12 mouse cellular contexts compared by ENCODE assay signal in genomic region chr11:119157377-119158189, GRCm38 (mm10).
A peak's percentile ranks its signal among the peaks of the same experiment; 100 is the strongest.
DNase-seq lines count a peak whose midpoint lies in the region; ATAC-seq lines count a peak whose summit lies in the region.
"Had no signal": no experiment of that assay in that cellular context is flagged by ENCODE, and none has a peak within 500 bp of the region (broad histone marks: within the 10 kb centered on the region; RNA-seq: fewer than 3 reads in every experiment).

No protein-coding gene starts in this region.

- 0 out of 2 replicates have a peak overlapping the region, but pooled peaks have one; percentile 10 for H3K9ac ChIP-seq in heart, embryonic 16.5 days (ENCODE audit: low read length)
- H3K9ac ChIP-seq in forebrain, embryonic 14.5 days (ENCODE audit: low read length): peak overlapping the region; percentile 46
- H3K9ac ChIP-seq in limb, embryonic 11.5 days (ENCODE audit: low read length): no peak overlapping the region
- H3K9ac ChIP-seq in neural tube, embryonic 14.5 days (replicated peaks; ENCODE audit: low read depth, low read length): 0 out of 2 replicates have a peak overlapping the region, but pooled peaks have one; percentile 18
- H3K9ac ChIP-seq: liver, embryonic 15.5 days had no signal

- no peak overlapping the region; the same call in 1 of the 2 replicates for H3K27ac ChIP-seq in heart, embryonic 16.5 days (ENCODE audit: low read length)
- H3K27ac ChIP-seq in forebrain, embryonic 14.5 days (ENCODE audit: low read depth, low read length): peak overlapping the region; percentile 71
- H3K27ac ChIP-seq in limb, embryonic 11.5 days (replicated peaks; ENCODE audit: low read depth, low read length): no peak overlapping the region; the same call in 1 of the 2 replicates
- H3K27ac ChIP-seq in neural tube, embryonic 14.5 days (ENCODE audit: low read depth, low read length): peak overlapping the region; percentile 71
- H3K27ac ChIP-seq: liver, embryonic 15.5 days had no signal

- 45% methylated on average over 20 of the region's 20 CpGs for WGBS in heart, embryonic 16.5 days
- WGBS in forebrain, embryonic 14.5 days: 12% methylated on average over 20 of the region's 20 CpGs
- 17% methylated on average over 20 of the region's 20 CpGs for WGBS in limb, embryonic 11.5 days
- WGBS in neural tube, embryonic 14.5 days: 15% methylated on average over 20 of the region's 20 CpGs

- peaks cover 12% of the 10 kb centered on the region for H3K4me1 ChIP-seq in heart, embryonic 16.5 days (ENCODE audit: control insufficient read depth, insufficient read depth, low read length)
- H3K4me1 ChIP-seq in forebrain, embryonic 14.5 days (ENCODE audit: control insufficient read depth, insufficient read depth, low read length): peaks cover 33% of the 10 kb centered on the region
- peaks cover 40% of the 10 kb centered on the region for H3K4me1 ChIP-seq in limb, embryonic 11.5 days (ENCODE audit: control insufficient read depth, insufficient read depth, low read length)
- peaks cover 28% of the 10 kb centered on the region for H3K4me1 ChIP-seq in neural tube, embryonic 14.5 days (ENCODE audit: control insufficient read depth, insufficient read depth, low read length)
- H3K4me1 ChIP-seq: liver, embryonic 15.5 days; megakaryocyte, embryonic 14.5 days had no signal

- H3K4me2 ChIP-seq in heart, embryonic 16.5 days (ENCODE audit: low read depth, low read length): no peak overlapping the region
- peak overlapping the region; percentile 30 for H3K4me2 ChIP-seq in forebrain, embryonic 14.5 days (ENCODE audit: low read length)
- H3K4me2 ChIP-seq in limb, embryonic 11.5 days (ENCODE audit: low read depth, severe bottlenecking): peak overlapping the region; percentile 16; the same call in 1 of the 2 replicates
- peak overlapping the region; percentile 27; the same call in 1 of the 2 replicates for H3K4me2 ChIP-seq in neural tube, embryonic 14.5 days (ENCODE audit: low read depth, low read length)
- H3K4me2 ChIP-seq: liver, embryonic 15.5 days had no signal

- no peak for ATAC-seq in heart, embryonic 16.5 days (replicated peaks; ENCODE audit: extremely low read depth, insufficient read depth, low FRiP score)
- no peak for ATAC-seq in forebrain, embryonic 14.5 days
- no peak for ATAC-seq in limb, embryonic 11.5 days (ENCODE audit: insufficient number of reproducible peaks, low FRiP score, low TSS enrichment, low read depth)
- ATAC-seq in neural tube, embryonic 14.5 days (ENCODE audit: low read depth): no peak

- no peaks in the 10 kb centered on the region for H3K27me3 ChIP-seq in heart, embryonic 16.5 days (ENCODE audit: control insufficient read depth, insufficient read depth, low read length)
- no peaks in the 10 kb centered on the region for H3K27me3 ChIP-seq in forebrain, embryonic 14.5 days (replicated peaks; ENCODE audit: control insufficient read depth, insufficient read depth, low read length)
- H3K27me3 ChIP-seq in limb, embryonic 11.5 days (ENCODE audit: control insufficient read depth, insufficient read depth, low read length): peaks cover 10% of the 10 kb centered on the region; the same call in 1 of the 2 replicates
- no peaks in the 10 kb centered on the region for H3K27me3 ChIP-seq in neural tube, embryonic 14.5 days (ENCODE audit: control insufficient read depth, insufficient read depth, low read length)
- H3K27me3 ChIP-seq: liver, embryonic 15.5 days had no signal

- peaks cover 15% of the 10 kb centered on the region for H3K36me3 ChIP-seq in heart, embryonic 16.5 days (ENCODE audit: control insufficient read depth, insufficient read depth)
- peaks cover 34% of the 10 kb centered on the region for H3K36me3 ChIP-seq in forebrain, embryonic 14.5 days (ENCODE audit: control insufficient read depth, insufficient read depth, low read length)
- no peaks in the 10 kb centered on the region for H3K36me3 ChIP-seq in limb, embryonic 11.5 days (ENCODE audit: control insufficient read depth, insufficient read depth, low read length)
- peaks cover 8% of the 10 kb centered on the region; the same call in 1 of the 2 replicates for H3K36me3 ChIP-seq in neural tube, embryonic 14.5 days (ENCODE audit: control insufficient read depth, insufficient read depth, low read length)
- H3K36me3 ChIP-seq: liver, embryonic 15.5 days had no signal

- H3K9me3 ChIP-seq in heart, embryonic 16.5 days (replicated peaks; ENCODE audit: control insufficient read depth, low read length): no peaks in the 10 kb centered on the region
- no peaks in the 10 kb centered on the region for H3K9me3 ChIP-seq in forebrain, embryonic 14.5 days (replicated peaks; ENCODE audit: control insufficient read depth, low read length)
- no peaks in the 10 kb centered on the region for H3K9me3 ChIP-seq in limb, embryonic 11.5 days (ENCODE audit: control insufficient read depth, low read length)
- H3K9me3 ChIP-seq in neural tube, embryonic 14.5 days (ENCODE audit: control insufficient read depth, low read length): no peaks in the 10 kb centered on the region
- H3K9me3 ChIP-seq: liver, embryonic 15.5 days; megakaryocyte, embryonic 14.5 days had no signal

- no peak overlapping the region for H3K4me3 ChIP-seq in heart, embryonic 16.5 days (ENCODE audit: low read length)
- H3K4me3 ChIP-seq in forebrain, embryonic 14.5 days (ENCODE audit: low read depth, low read length): no peak overlapping the region
- H3K4me3 ChIP-seq in limb, embryonic 11.5 days (ENCODE audit: low read depth, low read length): no peak overlapping the region
- H3K4me3 ChIP-seq in neural tube, embryonic 14.5 days (ENCODE audit: low read depth, low read length): no peak overlapping the region
- H3K4me3 ChIP-seq: liver, embryonic 15.5 days; megakaryocyte, embryonic 14.5 days had no signal

- DNase-seq in heart, adult 9 months (ENCODE audit: low spot score in 2 of 2): no peak
- no peak for DNase-seq in forebrain, embryonic 14.5 days (ENCODE audit: low spot score)
- peak; percentile 58 for DNase-seq in limb, embryonic 11.5 days (ENCODE audit: low spot score)
- no peak for DNase-seq in natural killer cell, adult 2 months (ENCODE audit: low spot score in 2 of 2)
- no peak for DNase-seq in ovary, adult 18-20 months (ENCODE audit: low spot score)
- DNase-seq in cerebellum, postnatal 10 days: no peak
- DNase-seq: cerebellum, adult 9-11 months; right cerebral cortex, adult 18-20 months had no signal

Comparison
In these comparisons a context has a peak if more than half of its experiments do, and no peak if none do; other contexts are left out.
1. H3K27ac ChIP-seq: peak in forebrain, embryonic 14.5 days (single experiment) and neural tube, embryonic 14.5 days (single experiment); none in heart, embryonic 16.5 days (single experiment) and limb, embryonic 11.5 days (single experiment).